Mouse (Mus musculus): ENCODE data around the gene Ankrd63.

The Ankrd63 gene

GRCm38 (mm10) chr2:118686693-118687092 is 17.1 kb downstream of the Ankrd63 start:
- no peak for DNase-seq

GRCm38 (mm10) chr2:118685088-118685487 is 18.7 kb downstream of the Ankrd63 start:
- no peak for DNase-seq

GRCm38 (mm10) chr2:118682544-118683260 is 21.1 kb downstream of the Ankrd63 start:
- peak; percentile 68 for DNase-seq

GRCm38 (mm10) chr2:118680926-118681325 is 22.8 kb downstream of the Ankrd63 start:
- DNase-seq = no peak

GRCm38 (mm10) chr2:118679577-118679976 is 24.2 kb downstream of the Ankrd63 start:
- DNase-seq = no peak

GRCm38 (mm10) chr2:118677817-118678216 is 25.9 kb downstream of the Ankrd63 start:
- DNase-seq = no peak

GRCm38 (mm10) chr2:118676839-118677741 is 26.7 kb downstream of the Ankrd63 start:
- DNase-seq = no peak

- DNase-seq = no peak
These were observed 29.3 kb downstream of the Ankrd63 start for GRCm38 (mm10) chr2:118674500-118674899.

GRCm38 (mm10) chr2:118673686-118674465 is 29.9 kb downstream of the Ankrd63 start:
- DNase-seq = no peak

GRCm38 (mm10) chr2:118671728-118672127 is 32.0 kb downstream of the Ankrd63 start:
- no peak for DNase-seq

- DNase-seq = peak; percentile 88
These were observed 34.0 kb downstream of the Ankrd63 start for GRCm38 (mm10) chr2:118669785-118670184.

- peak; percentile 90 for DNase-seq
These were observed 34.5 kb downstream of the Ankrd63 start for GRCm38 (mm10) chr2:118669245-118669644.

GRCm38 (mm10) chr2:118667181-118667580 is 36.6 kb downstream of the Ankrd63 start:
- no peak for DNase-seq

GRCm38 (mm10) chr2:118665616-118666015 is 38.1 kb downstream of the Ankrd63 start:
- no peak for DNase-seq

GRCm38 (mm10) chr2:118664975-118665516 is 38.7 kb downstream of the Ankrd63 start:
- peak; percentile 62 for DNase-seq

- peak; percentile 67 for DNase-seq
These were observed 39.7 kb downstream of the Ankrd63 start for GRCm38 (mm10) chr2:118663804-118664766.

GRCm38 (mm10) chr2:118662902-118663803 is 40.6 kb downstream of the Ankrd63 start, which contains the start of gene Pak6:
TSS of gene Pak6 (plus strand) at chr2:118663303.
- no peak for DNase-seq

- no peak for DNase-seq
These were observed 41.9 kb downstream of the Ankrd63 start for GRCm38 (mm10) chr2:118661891-118662290.

- DNase-seq = no peak
These were observed 43.7 kb downstream of the Ankrd63 start for GRCm38 (mm10) chr2:118659998-118660452.

GRCm38 (mm10) chr2:118659493-118659892 is 44.3 kb downstream of the Ankrd63 start:
- no peak for DNase-seq

All from kidney, adult 11 months (tissue).